Mouse (Mus musculus) spleen, postnatal 36 days (tissue): ENCODE measurements around the gene Gm45837.

Experiments used
- DNase-seq, 2 experiments: peaks; one replicate each; pipeline ENCODE4 v3.0.0; 2022; ENCODE audit warnings: low spot score in 2 of 2, mixed read lengths in 1 of 2

The Gm45837 gene

GRCm38 (mm10) chr7:101437876-101438275 lies 27.2 kb downstream of the Gm45837 start:
- no peak for DNase-seq

DNA sequence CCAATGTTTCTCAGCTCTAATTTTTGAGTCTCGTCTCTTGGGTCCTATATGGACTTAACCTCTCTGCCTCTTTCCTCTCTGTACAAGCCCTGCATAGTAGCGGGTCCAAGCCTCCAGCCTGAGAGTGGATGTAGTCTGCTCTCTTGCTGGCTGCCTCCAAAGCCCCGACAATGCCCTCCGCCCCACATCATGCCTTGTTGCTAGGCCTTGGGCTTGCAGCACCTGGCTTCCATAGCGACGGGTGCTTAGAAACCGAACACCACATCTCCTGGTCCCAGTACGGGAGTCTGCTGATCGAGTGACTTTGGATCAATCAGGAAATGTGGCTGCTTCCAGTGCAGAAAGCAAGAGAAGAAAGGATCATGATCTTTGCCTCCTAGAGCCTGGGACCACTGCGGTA lies 32.4 kb downstream of the Gm45837 start:
- no peak for DNase-seq

- no peak for DNase-seq
Observed at GRCm38 (mm10) chr7:101444211-101444610, 33.5 kb downstream of the Gm45837 start.

DNA sequence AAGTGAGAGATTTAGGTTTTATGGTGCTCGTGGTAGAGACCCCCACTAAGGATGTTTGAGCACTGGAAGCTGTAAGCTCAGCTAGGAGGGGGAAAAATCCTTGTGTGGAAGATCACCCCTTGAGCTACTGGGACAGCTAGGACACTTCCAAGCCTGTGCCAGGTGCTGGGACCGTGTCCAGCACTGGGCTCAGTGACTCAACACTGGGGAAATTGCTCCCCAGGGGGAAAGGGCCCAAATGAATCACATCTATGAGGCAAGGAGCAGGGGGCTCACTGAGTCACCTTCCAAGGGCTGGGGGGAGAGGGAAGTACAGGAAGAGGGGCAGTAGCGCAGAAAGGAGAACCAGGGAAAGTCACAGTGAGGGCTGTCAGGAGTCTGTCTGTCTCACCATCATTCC lies 39.2 kb downstream of the Gm45837 start:
- DNase-seq, result no peak

GRCm38 (mm10) chr7:101450422-101451401 lies 40.0 kb downstream of the Gm45837 start:
- DNase-seq, result peak; percentile 78

DNA sequence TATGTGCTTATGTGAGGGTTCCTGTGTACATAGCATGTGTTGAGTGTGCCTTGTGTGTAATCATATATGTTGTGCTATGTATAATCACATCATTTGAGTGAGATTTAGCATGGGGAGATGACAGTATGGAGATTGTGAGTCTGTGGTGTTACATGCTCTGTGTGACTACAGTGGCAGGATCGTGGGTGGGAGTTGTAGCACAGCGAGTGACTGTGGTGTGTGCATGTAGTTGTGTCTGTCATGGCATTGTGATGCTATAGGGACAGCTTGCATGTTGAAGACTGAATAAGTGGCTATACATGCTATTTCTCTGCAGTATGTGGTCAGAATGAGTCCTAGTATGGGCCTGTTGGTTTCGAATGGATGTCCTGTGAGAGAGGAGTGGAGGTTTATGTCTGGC lies 42.0 kb downstream of the Gm45837 start:
- no peak for DNase-seq

- DNase-seq, result no peak
Observed at GRCm38 (mm10) chr7:101453296-101453695, 42.6 kb downstream of the Gm45837 start.

DNA sequence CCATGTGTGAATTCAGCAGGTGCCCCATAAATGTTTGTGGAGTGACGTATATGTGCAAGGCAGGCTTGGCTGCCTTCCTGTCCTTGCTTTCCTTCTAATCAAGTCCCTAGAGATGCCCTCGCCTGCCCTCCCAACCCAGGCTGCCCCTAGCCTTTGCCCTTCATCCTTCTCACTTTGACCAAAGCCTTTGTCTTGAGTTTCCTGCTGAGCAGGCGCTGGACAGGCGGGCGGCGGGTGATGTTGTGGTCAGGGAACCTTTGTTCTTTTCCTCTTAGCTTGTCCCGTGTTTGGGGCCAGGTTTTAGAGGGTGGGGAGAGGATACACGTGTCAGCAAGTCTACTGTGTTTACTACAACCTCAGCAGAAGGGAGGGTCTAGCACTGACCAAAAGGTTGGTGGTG lies 43.0 kb downstream of the Gm45837 start:
- no peak for DNase-seq

GRCm38 (mm10) chr7:101454479-101454878 lies 43.8 kb downstream of the Gm45837 start:
- DNase-seq, result peak; percentile 50 to 57

DNA sequence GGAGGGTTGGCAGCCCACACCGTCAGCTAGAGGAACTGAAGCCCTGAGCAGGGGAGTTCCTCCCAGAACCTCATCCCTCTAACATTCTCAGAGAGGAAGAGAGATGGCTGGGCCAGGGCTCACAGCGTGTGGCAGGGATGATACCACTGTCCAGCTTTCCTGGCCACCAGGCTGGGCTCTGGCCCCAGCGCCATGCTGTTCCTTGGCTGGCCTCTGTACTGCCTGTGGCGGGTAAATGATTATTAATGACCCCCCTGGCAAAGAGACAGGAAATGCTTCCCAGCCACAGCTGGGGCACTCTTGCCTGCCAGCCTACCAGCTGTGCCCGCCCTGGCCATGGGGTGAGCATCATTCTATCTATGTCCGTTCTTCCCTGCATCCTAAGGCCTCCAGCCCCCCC lies 44.5 kb downstream of the Gm45837 start:
- DNase-seq, result no peak

DNA sequence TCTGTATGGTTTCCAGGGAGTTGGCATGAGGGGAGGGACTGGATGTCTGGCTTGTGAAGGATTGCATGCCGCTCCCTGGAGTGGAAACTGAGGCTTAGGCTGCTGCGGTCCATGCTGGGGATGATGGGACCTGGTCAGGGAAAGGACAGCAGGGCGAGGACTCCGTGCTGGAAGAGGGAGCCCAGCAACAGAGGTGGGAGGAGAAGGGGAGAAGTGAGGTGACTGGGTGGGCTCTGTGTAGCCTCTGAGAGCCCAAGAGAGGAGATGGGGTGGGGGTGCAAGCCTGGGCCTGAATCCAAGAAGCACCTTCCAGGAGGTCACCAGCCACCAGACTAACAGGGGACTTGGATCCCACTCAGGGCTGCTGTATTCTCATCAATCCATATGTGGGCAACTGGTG lies 45.6 kb downstream of the Gm45837 start:
- DNase-seq, result no peak

DNA sequence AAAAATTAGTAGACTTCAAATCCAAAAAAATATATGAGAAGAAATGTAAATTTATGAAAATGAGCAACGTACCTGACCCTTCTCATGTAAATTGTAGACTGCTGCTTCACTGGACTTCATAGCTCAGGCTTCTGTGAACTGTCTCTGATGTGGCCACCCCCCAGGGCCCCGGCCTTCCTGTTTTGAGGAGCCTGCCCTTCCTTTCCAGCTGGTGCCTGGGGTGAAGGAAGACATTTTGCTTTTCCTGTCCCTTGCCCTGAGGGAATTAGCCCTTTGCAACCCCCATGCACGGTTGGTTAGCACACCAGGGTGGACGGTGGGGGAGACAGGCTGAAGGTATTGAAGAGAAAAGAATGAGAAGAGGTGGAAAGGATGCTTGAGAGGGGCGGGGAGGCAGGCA lies 46.1 kb downstream of the Gm45837 start:
- DNase-seq, result peak; percentile 69 to 71

- DNase-seq, result no peak
Observed at GRCm38 (mm10) chr7:101457283-101457682, 46.6 kb downstream of the Gm45837 start.

DNA sequence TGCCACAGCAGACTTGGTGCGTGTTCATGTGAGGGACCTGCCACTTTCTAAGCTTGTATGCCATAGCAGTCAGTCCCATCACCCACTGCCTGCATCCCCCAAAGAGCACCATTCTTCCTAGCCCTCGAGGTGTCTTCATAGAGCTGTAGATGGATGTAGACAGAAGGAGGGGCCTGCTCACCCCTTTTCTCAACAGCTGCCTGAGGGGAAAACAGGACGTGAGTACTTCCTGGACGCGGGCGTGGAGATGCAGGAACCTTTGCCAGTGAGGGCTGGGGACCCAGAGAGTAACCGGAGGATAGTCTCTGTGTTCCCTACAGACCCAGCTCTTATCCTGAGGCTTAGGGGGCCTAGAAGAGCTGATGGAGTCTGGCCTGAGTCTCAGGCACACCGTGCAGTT lies 47.1 kb downstream of the Gm45837 start:
- DNase-seq, result peak in 1 of 2 experiments; percentile 44

GRCm38 (mm10) chr7:101458278-101458781 lies 47.6 kb downstream of the Gm45837 start:
- DNase-seq, result no peak

DNA sequence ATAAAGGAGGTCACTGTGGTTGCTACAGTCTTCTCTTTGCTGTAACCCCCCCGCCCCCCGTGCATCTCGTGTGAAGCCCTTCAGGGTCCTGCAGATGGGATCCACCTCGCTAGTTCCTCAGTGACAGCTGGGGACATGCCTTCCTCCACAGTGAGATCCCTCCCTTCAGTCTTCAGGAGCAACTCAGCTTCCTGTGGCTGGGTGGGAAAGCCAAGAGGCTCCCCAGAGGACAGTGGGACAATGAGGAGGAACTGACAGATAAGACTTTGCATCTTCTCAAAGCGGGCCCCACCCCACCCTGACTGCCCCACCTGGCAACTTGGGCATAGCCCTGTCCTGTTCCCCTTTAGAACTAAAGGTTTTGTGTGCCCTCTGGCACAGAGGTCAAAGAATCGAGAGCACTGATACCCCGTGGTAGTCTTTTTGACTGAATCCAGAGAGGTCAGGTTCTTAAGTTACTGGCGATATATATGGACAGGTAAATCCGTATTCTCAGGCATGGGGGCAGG lies 48.7 kb downstream of the Gm45837 start:
- peak; percentile 50 to 60 for DNase-seq

- DNase-seq, result no peak
Observed at GRCm38 (mm10) chr7:101459923-101460607, 49.4 kb downstream of the Gm45837 start.

- DNase-seq, result no peak
Observed at GRCm38 (mm10) chr7:101460608-101460957, 49.9 kb downstream of the Gm45837 start.

DNA sequence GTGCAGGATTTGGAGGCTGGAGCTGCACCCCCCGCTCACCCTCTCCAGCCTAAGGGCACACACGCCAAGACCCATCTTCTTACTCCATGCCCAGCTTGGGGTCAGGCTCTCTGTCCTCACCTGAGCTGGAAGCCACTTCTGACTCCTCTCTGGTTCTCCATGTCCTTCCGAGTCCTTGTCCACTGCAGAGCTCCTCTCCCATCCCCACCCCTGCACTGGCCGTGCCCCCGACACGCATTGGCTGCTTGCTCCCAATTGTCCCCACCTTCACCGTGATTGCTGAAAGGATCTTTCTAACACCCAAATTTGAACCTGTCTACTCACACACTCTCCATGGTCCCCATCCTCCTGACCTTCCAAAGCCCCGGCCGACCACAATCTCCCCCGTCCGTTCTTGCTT lies 50.9 kb downstream of the Gm45837 start:
- DNase-seq, result no peak

DNA sequence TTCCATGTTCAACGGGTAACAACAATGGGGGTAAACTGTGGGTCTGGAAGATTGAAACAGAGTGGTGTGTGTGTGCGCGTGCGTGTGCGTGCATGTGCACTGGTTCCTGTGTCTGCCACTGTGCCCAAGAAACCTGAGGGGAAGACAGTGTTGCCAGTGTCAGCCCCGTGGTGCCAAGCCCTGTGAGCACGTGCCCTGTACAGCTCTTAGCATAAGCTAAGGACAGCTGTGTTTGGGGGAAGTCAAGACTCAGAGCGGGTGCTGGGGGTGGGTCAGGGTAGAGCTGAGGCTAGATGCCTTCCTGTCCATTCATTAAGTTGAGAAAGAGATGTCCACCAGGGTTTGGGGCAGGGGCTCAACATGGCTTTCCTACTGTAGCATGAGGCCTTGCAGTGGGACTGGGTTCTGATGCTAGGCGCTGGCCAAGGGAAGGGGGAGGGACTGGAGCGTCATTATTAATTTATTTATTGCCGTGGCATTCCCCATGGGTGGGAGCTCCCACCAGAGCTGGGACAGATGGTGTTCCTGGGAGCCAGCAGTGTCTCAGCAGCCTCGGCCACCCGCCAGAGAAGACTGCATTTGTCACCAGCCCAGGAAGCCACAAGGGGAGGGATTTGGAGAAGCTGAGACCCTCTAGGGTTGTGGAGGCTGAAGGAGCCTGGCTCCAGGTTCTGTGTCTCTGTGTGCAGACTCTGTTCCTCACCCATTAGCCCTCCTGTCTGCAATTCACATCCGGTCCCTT lies 51.8 kb downstream of the Gm45837 start:
- DNase-seq, result peak; percentile 53 to 63

GRCm38 (mm10) chr7:101463665-101464271 lies 53.1 kb downstream of the Gm45837 start:
- no peak for DNase-seq
